Mouse (Mus musculus) frontal cortex, postnatal 36 days (tissue): ENCODE measurements around the gene Mark1.

Experiments used
- DNase-seq, 2 experiments: peaks; one replicate each; pipeline ENCODE4 v3.0.0; 2022; ENCODE audit warnings: low spot score in 2 of 2

Gene Mark1

GRCm38 (mm10) chr1:184963121-184963693 lies 36.2 kb downstream of the Mark1 start:
- DNase-seq = no peak

GRCm38 (mm10) chr1:184961853-184962252 lies 37.5 kb downstream of the Mark1 start:
- no peak for DNase-seq

- no peak for DNase-seq
These were observed 40.6 kb downstream of the Mark1 start for GRCm38 (mm10) chr1:184958818-184959217.

- DNase-seq = no peak
These were observed 41.0 kb downstream of the Mark1 start for GRCm38 (mm10) chr1:184958388-184958787.

- DNase-seq = no peak
These were observed 47.6 kb downstream of the Mark1 start for GRCm38 (mm10) chr1:184951758-184952157.

GRCm38 (mm10) chr1:184951057-184951456 lies 48.3 kb downstream of the Mark1 start:
- DNase-seq = peak; percentile 40 to 46

- no peak for DNase-seq
These were observed 61.3 kb downstream of the Mark1 start for GRCm38 (mm10) chr1:184938106-184938505.

GRCm38 (mm10) chr1:184935980-184936379 lies 63.4 kb downstream of the Mark1 start:
- DNase-seq = no peak

GRCm38 (mm10) chr1:184935490-184935889 lies 63.9 kb downstream of the Mark1 start:
- no peak for DNase-seq

- no peak for DNase-seq
These were observed 68.3 kb downstream of the Mark1 start for GRCm38 (mm10) chr1:184931097-184931496.

- no peak for DNase-seq
These were observed 71.0 kb downstream of the Mark1 start for GRCm38 (mm10) chr1:184928382-184928781.

- DNase-seq = no peak
These were observed 71.5 kb downstream of the Mark1 start for GRCm38 (mm10) chr1:184927911-184928310.

- no peak for DNase-seq
These were observed 76.5 kb downstream of the Mark1 start for GRCm38 (mm10) chr1:184922824-184923223.

GRCm38 (mm10) chr1:184920057-184920456 lies 79.3 kb downstream of the Mark1 start:
- peak in 1 of 2 experiments; percentile 58 for DNase-seq

- DNase-seq = no peak
These were observed 81.0 kb downstream of the Mark1 start for GRCm38 (mm10) chr1:184918227-184918888.

GRCm38 (mm10) chr1:184912336-184912735 lies 87.0 kb downstream of the Mark1 start:
- DNase-seq = no peak

GRCm38 (mm10) chr1:184911861-184912260 lies 87.5 kb downstream of the Mark1 start:
- DNase-seq = no peak

GRCm38 (mm10) chr1:184908558-184908957 lies 90.8 kb downstream of the Mark1 start:
- DNase-seq = no peak

- no peak for DNase-seq
These were observed 93.2 kb downstream of the Mark1 start for GRCm38 (mm10) chr1:184905904-184906745.

- no peak for DNase-seq
These were observed 94.0 kb downstream of the Mark1 start for GRCm38 (mm10) chr1:184905371-184905770.

GRCm38 (mm10) chr1:184903697-184904096 lies 95.7 kb downstream of the Mark1 start:
- no peak for DNase-seq

GRCm38 (mm10) chr1:184902886-184903285 lies 96.5 kb downstream of the Mark1 start:
- no peak for DNase-seq

- DNase-seq = no peak
These were observed 102.0 kb downstream of the Mark1 start for GRCm38 (mm10) chr1:184897350-184897749.
